Mouse (Mus musculus) forebrain, embryonic 10.5 days (tissue): ENCODE data around the gene Spag6. TPM values are rescaled to one million over a fixed set of nuclear protein-coding genes. Genes with fewer than 3 reads are reported as not detected.

Source experiments
- DNase-seq: peaks from one replicate; pipeline ENCODE4 v3.0.0-alpha.2; 2017; ENCODE audit warnings: low spot score; ENCODE audit errors: extremely low spot score
- H3K27ac ChIP-seq: fragments of 300-500 bp; sonication (generic); 2 replicates; pipeline ENCODE4 v1.5.1; 2016; ENCODE audit warnings: mild to moderate bottlenecking
- H3K27me3 ChIP-seq: fragments of 300-500 bp; sonication (generic); 2 replicates; pipeline ENCODE4 v1.6.1; 2016; ENCODE audit warnings: mild to moderate bottlenecking; ENCODE audit not compliant: poor library complexity, severe bottlenecking
- H3K36me3 ChIP-seq: fragments of 300-500 bp; sonication (generic); replicated peaks from 2 replicates; pipeline ENCODE4 v1.6.1; 2016; ENCODE audit warnings: mild to moderate bottlenecking, moderate library complexity
- H3K4me1 ChIP-seq: fragments of 300-500 bp; sonication (generic); 2 replicates; pipeline ENCODE4 v1.6.1; 2016
- H3K4me3 ChIP-seq: fragments of 300-500 bp; sonication (generic); 2 replicates; pipeline ENCODE4 v1.5.1; 2016; ENCODE audit warnings: mild to moderate bottlenecking, moderate library complexity
- H3K9me3 ChIP-seq: fragments of 300-500 bp; sonication (generic); 2 replicates; pipeline ENCODE4 v1.6.1; 2016; ENCODE audit warnings: mild to moderate bottlenecking, moderate library complexity
- WGBS: fragments of 180-500 bp; shearing (Covaris S2); methylation state at CpG from one replicate; pipeline ENCODE4 v1.1.7; 2016; 5-methylcytosine and 5-hydroxymethylcytosine counted together
- polyA plus RNA-seq: library from polyadenylated mRNA; unstranded; fragments of >200 nt; fragmentation: Nextera tagmentation; extraction: Ambion mirVana; gene quantifications from 2 replicates; pipeline ENCODE4 v1.2.1, GENCODE M21; 2016

Gene Spag6
- polyA plus RNA-seq, 1 experiment from 2014 or later, result not detected

GRCm38 (mm10) chr2:18766821-18767541, 73.1 kb downstream of the Spag6 start:
- H3K9me3 ChIP-seq, result peaks cover 5% of the 10 kb centered on the region; the same call in 1 of the 2 replicates
- DNase-seq, result peak; percentile 77
- peaks cover 15% of the 10 kb centered on the region for H3K4me1 ChIP-seq
- under 1% methylated on average over 56 of the region's 56 CpGs for WGBS
- H3K27me3 ChIP-seq, result peaks cover 36% of the 10 kb centered on the region
- peak overlapping the region; percentile 69 for H3K4me3 ChIP-seq
- H3K27ac ChIP-seq, result peak overlapping the region; percentile 96
- H3K36me3 ChIP-seq, result no peaks in the 10 kb centered on the region

- H3K27ac ChIP-seq, result no peak overlapping the region
- H3K9me3 ChIP-seq, result peaks cover 5% of the 10 kb centered on the region; the same call in 1 of the 2 replicates
- no peaks in the 10 kb centered on the region for H3K36me3 ChIP-seq
- no peak for DNase-seq
- H3K4me3 ChIP-seq, result no peak overlapping the region
- peaks cover 15% of the 10 kb centered on the region for H3K4me1 ChIP-seq
- WGBS, result 87% methylated on average over 2 of the region's 2 CpGs
- H3K27me3 ChIP-seq, result peaks cover 36% of the 10 kb centered on the region
Observed at GRCm38 (mm10) chr2:18768414-18768813, 74.6 kb downstream of the Spag6 start.

DNA sequence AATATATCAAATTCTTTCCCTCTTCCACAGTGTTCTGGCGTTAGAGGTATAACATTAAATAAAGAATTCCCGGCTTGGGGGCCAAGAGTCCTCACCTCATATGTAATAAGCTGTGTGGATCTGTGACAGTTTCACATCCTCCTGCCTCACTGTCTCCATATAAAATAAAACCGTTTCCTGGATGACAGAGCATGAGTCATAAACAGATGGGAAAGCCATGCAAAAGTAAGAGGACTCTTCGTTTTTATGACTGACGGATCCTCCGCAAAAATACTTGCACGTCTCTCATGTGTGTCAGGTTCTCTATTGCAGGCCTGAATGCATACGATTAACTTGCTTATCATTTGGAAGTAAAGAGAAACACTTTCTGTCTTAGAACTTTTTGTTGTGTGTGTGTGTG, 78.6 kb downstream of the Spag6 start:
- Histone ChIP-seq H3K27me3 (peaks cover 44% of the 10 kb centered on the region), H3K36me3 (no peaks in the 10 kb centered on the region), H3K4me1 (peaks cover 4% of the 10 kb centered on the region), H3K4me3 (no peak overlapping the region), H3K27ac (no peak overlapping the region), H3K9me3 (peaks cover 5% of the 10 kb centered on the region; the same call in 1 of the 2 replicates)
- DNase-seq, result no peak
- 91% methylated on average over 8 of the region's 8 CpGs for WGBS

- peaks cover 13% of the 10 kb centered on the region for H3K4me1 ChIP-seq
- H3K27me3 ChIP-seq, result peaks cover 46% of the 10 kb centered on the region
- 88% methylated on average over 6 of the region's 6 CpGs for WGBS
- H3K4me3 ChIP-seq, result no peak overlapping the region
- no peaks in the 10 kb centered on the region for H3K36me3 ChIP-seq
- H3K9me3 ChIP-seq, result peaks cover 5% of the 10 kb centered on the region; the same call in 1 of the 2 replicates
- no peak overlapping the region for H3K27ac ChIP-seq
- DNase-seq, result no peak
Observed at GRCm38 (mm10) chr2:18774326-18774725, 80.5 kb downstream of the Spag6 start.

GRCm38 (mm10) chr2:18778220-18778619, 84.4 kb downstream of the Spag6 start:
- H3K9me3 ChIP-seq, result no peaks in the 10 kb centered on the region
- peaks cover 13% of the 10 kb centered on the region for H3K4me1 ChIP-seq
- H3K27me3 ChIP-seq, result peaks cover 84% of the 10 kb centered on the region
- 12% methylated on average over 9 of the region's 9 CpGs for WGBS
- H3K27ac ChIP-seq, result no peak overlapping the region
- no peaks in the 10 kb centered on the region for H3K36me3 ChIP-seq
- no peak overlapping the region for H3K4me3 ChIP-seq
- peak; percentile 81 for DNase-seq

GRCm38 (mm10) chr2:18779830-18780229, 86.0 kb downstream of the Spag6 start:
- Histone ChIP-seq H3K27me3 (peaks cover 82% of the 10 kb centered on the region), H3K36me3 (no peaks in the 10 kb centered on the region), H3K9me3 (no peaks in the 10 kb centered on the region), H3K27ac (no peak overlapping the region), H3K4me3 (no peak overlapping the region), H3K4me1 (peaks cover 13% of the 10 kb centered on the region)
- WGBS, result 65% methylated on average over 3 of the region's 3 CpGs
- no peak for DNase-seq

DNA sequence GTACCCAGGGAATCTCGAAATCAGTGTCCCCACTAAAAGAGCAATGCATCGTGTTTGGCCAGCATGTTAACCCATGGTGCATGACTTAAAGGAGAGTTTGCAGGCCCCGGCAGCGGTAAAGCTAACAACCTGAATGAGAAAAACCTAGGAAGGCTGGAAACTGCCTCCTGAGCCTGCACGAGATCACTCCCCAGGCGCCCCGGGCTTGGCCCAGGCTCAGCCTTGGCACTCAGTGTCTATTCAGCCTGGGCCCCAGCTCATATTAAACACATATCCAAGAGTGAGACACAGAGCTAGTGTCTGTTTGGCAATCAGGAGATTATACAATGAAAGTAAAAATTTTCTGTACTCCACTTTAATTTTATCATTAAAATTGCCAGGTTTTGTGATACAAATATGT, 87.5 kb downstream of the Spag6 start:
- peaks cover 13% of the 10 kb centered on the region for H3K4me1 ChIP-seq
- H3K27me3 ChIP-seq, result peaks cover 69% of the 10 kb centered on the region
- H3K27ac ChIP-seq, result no peak overlapping the region
- no peaks in the 10 kb centered on the region for H3K36me3 ChIP-seq
- no peaks in the 10 kb centered on the region for H3K9me3 ChIP-seq
- WGBS, result 86% methylated on average over 7 of the region's 7 CpGs
- H3K4me3 ChIP-seq, result no peak overlapping the region
- DNase-seq, result no peak

GRCm38 (mm10) chr2:18794261-18794660, 100.4 kb downstream of the Spag6 start:
- H3K9me3 ChIP-seq, result no peaks in the 10 kb centered on the region
- peaks cover 11% of the 10 kb centered on the region for H3K4me1 ChIP-seq
- peaks cover 52% of the 10 kb centered on the region for H3K27me3 ChIP-seq
- H3K4me3 ChIP-seq, result no peak overlapping the region
- no peaks in the 10 kb centered on the region for H3K36me3 ChIP-seq
- WGBS, result 77% methylated on average over 4 of the region's 4 CpGs
- DNase-seq, result no peak
- no peak overlapping the region for H3K27ac ChIP-seq

GRCm38 (mm10) chr2:18797776-18798175, 103.9 kb downstream of the Spag6 start:
- Histone ChIP-seq H3K4me1 (peaks cover 38% of the 10 kb centered on the region), H3K27ac (no peak overlapping the region), H3K9me3 (no peaks in the 10 kb centered on the region), H3K4me3 (no peak overlapping the region), H3K27me3 (peaks cover 87% of the 10 kb centered on the region), H3K36me3 (no peaks in the 10 kb centered on the region)
- WGBS, result 41% methylated on average over 8 of the region's 8 CpGs
- DNase-seq, result no peak

DNA sequence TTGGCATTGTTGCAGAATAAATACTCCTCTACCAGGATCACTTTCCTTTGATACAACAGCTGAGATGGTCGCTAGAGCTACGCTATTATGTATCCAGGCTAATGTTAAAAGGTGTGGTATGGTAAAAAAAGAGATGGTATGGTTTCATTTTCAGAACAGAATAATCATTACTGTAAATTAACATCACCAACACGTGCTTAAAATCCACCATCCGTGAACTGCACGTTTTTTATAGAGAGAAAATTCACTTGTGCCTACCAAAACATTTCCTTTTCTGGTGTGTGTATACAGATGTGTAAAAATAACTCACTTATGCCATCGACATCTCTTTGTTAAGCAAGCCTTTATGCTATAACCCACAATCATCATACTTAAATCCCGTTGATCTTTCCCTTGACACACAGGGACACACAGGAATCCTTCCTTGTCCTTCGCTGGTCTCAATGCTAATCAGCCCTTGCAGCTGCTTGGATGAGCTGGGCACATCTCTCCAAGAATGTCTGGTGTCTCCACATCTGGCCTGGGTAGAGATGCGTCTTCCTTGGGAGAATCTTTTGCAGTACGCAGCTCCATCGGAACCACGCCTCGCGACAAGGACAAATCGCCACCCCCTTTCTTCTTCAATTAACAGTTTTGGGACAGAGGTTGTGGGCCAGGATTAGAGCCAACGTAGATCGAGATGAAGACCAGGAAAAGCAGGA, 105.6 kb downstream of the Spag6 start:
- no peak for DNase-seq

More for the DNA sequence above, 105.6 kb downstream of the Spag6 start:
- Histone ChIP-seq H3K4me3 (peak overlapping the region; percentile 54), H3K4me1 (peaks cover 44% of the 10 kb centered on the region), H3K27me3 (peaks cover 98% of the 10 kb centered on the region), H3K27ac (no peak overlapping the region; the same call in 1 of the 2 replicates), H3K9me3 (no peaks in the 10 kb centered on the region), H3K36me3 (no peaks in the 10 kb centered on the region)
- WGBS, result 13% methylated on average over 17 of the region's 17 CpGs

Other genes with a start within 250 kb of the Spag6 start
- 87.4 and 90.9 TPM in 2 replicates for gene Commd3, start 21.6 kb upstream of the Spag6 start, polyA plus RNA-seq
- gene Bmi1, start 17.0 kb upstream of the Spag6 start, polyA plus RNA-seq, result 25.9 and 28.3 TPM in 2 replicates